Mouse (Mus musculus): ENCODE results near the gene Gpt2.

The Gpt2 gene

GRCm38 (mm10) chr8:85500955-85501685 lies 8.7 kb downstream of the Gpt2 start:
- TF ChIP-seq GATA4 (IDR thresholded peaks at IDR 0.05; ENCODE audit: insufficient replicate concordance, low read length) = no peak

- no peak for TF ChIP-seq GATA4 (IDR thresholded peaks at IDR 0.05; ENCODE audit: insufficient replicate concordance, low read length)
Measured at GRCm38 (mm10) chr8:85502381-85502780, 10.0 kb downstream of the Gpt2 start.

- no peak for TF ChIP-seq GATA4 (IDR thresholded peaks at IDR 0.05; ENCODE audit: insufficient replicate concordance, low read length)
Measured at GRCm38 (mm10) chr8:85503065-85503464, 10.7 kb downstream of the Gpt2 start.

GRCm38 (mm10) chr8:85504704-85505103 lies 12.3 kb downstream of the Gpt2 start:
- no peak for TF ChIP-seq GATA4 (IDR thresholded peaks at IDR 0.05; ENCODE audit: insufficient replicate concordance, low read length)

- TF ChIP-seq GATA4 (IDR thresholded peaks at IDR 0.05; ENCODE audit: insufficient replicate concordance, low read length) = no peak
Measured at GRCm38 (mm10) chr8:85506620-85507019, 14.2 kb downstream of the Gpt2 start.

GRCm38 (mm10) chr8:85508661-85509060 lies 16.3 kb downstream of the Gpt2 start:
- no peak for TF ChIP-seq GATA4 (IDR thresholded peaks at IDR 0.05; ENCODE audit: insufficient replicate concordance, low read length)

- TF ChIP-seq GATA4 (IDR thresholded peaks at IDR 0.05; ENCODE audit: insufficient replicate concordance, low read length) = no peak
Measured at GRCm38 (mm10) chr8:85512234-85512633, 19.9 kb downstream of the Gpt2 start.

- TF ChIP-seq GATA4 (IDR thresholded peaks at IDR 0.05; ENCODE audit: insufficient replicate concordance, low read length) = no peak
Measured at GRCm38 (mm10) chr8:85513283-85513682, 20.9 kb downstream of the Gpt2 start.

- no peak for TF ChIP-seq GATA4 (IDR thresholded peaks at IDR 0.05; ENCODE audit: insufficient replicate concordance, low read length)
Measured at GRCm38 (mm10) chr8:85515391-85515790, 23.0 kb downstream of the Gpt2 start.

- no peak for TF ChIP-seq GATA4 (IDR thresholded peaks at IDR 0.05; ENCODE audit: insufficient replicate concordance, low read length)
Measured at GRCm38 (mm10) chr8:85517336-85517735, 25.0 kb downstream of the Gpt2 start.

- TF ChIP-seq GATA4 (IDR thresholded peaks at IDR 0.05; ENCODE audit: insufficient replicate concordance, low read length) = no peak
Measured at GRCm38 (mm10) chr8:85517956-85518355, 25.6 kb downstream of the Gpt2 start.

GRCm38 (mm10) chr8:85520586-85520985 lies 28.2 kb downstream of the Gpt2 start:
- no peak for TF ChIP-seq GATA4 (IDR thresholded peaks at IDR 0.05; ENCODE audit: insufficient replicate concordance, low read length)

- no peak for TF ChIP-seq GATA4 (IDR thresholded peaks at IDR 0.05; ENCODE audit: insufficient replicate concordance, low read length)
Measured at GRCm38 (mm10) chr8:85521332-85521731, 29.0 kb downstream of the Gpt2 start.

GRCm38 (mm10) chr8:85524086-85524485 lies 31.7 kb downstream of the Gpt2 start:
- no peak for TF ChIP-seq GATA4 (IDR thresholded peaks at IDR 0.05; ENCODE audit: insufficient replicate concordance, low read length)

GRCm38 (mm10) chr8:85526105-85526504 lies 33.7 kb downstream of the Gpt2 start:
- no peak for TF ChIP-seq GATA4 (IDR thresholded peaks at IDR 0.05; ENCODE audit: insufficient replicate concordance, low read length)

- no peak for TF ChIP-seq GATA4 (IDR thresholded peaks at IDR 0.05; ENCODE audit: insufficient replicate concordance, low read length)
Measured at GRCm38 (mm10) chr8:85528959-85529358, 36.6 kb downstream of the Gpt2 start.

GRCm38 (mm10) chr8:85530717-85531116 lies 38.3 kb downstream of the Gpt2 start:
- TF ChIP-seq GATA4 (IDR thresholded peaks at IDR 0.05; ENCODE audit: insufficient replicate concordance, low read length) = no peak
